Mouse (Mus musculus): ENCODE measurements around the gene Cyp4f17. TPM values are rescaled to one million over a fixed set of nuclear protein-coding genes. Genes with fewer than 3 reads are reported as not detected.

Cyp4f17 gene
- total RNA-seq (2023) = under 1 TPM; 0.23 to 0.36 TPM

DNA sequence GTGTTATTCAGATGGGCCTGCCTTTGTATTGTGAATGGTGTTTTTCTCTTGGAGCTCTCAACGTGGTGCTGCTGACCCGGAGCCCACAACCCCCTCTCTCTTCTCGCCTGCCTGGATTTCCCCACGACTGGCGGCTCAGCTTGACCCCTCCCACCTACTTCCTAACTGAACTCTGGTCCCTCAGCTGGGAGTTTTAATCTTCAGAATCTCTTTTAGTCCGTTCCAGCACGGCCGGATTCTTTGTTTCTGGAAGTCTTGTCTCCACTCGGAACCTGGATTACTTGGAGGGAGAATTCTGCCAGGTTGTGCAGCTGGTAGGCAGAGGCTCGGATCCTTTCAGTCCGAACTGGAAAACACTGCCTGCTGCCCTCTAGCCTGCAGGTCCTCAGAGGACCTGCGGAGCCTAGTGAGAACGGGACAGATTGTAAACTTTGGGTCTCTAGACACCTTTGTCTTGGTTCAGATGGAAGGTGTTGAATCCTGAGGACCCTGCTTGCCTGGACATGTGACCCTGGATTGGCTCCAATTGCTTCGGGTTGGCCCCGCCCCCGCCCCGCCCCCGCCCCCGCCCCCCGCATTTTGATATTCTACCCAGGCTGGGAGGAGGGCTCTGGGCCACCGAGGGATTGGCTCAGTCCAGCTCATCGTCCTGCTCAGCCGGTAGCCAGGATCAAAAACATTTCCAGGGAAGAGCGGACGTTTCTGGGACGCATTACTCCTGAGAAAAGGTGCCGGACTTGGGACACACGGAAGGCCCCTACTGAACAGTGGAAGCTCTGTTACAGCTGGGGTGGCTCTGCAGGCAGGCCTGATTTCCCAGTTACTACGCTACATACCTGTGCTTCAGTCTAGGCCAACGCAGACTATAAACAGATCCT lies at the start of gene Cyp4f17:
TSS of gene Cyp4f17 (plus strand) at position 200 of the 878 bp plus-strand sequence.

GRCm38 (mm10) chr17:32536051-32536866 lies 30.4 kb downstream of the Cyp4f17 start, which contains the start of gene Cyp4f16:
Gene Cyp4f16 (plus strand): TSS chr17:32536558.

Other genes with a start within 250 kb of the Cyp4f17 start
- gene Brd4, start 221.3 kb upstream of the Cyp4f17 start, total RNA-seq (2023) = 100 to 1,000 TPM; 291 to 310 TPM
- 100 to 1,000 TPM; 321 to 345 TPM for gene Akap8, start 184.8 kb upstream of the Cyp4f17 start, total RNA-seq (2023)
- gene Akap8l, start 155.4 kb upstream of the Cyp4f17 start, total RNA-seq (2023) = 100 to 1,000 TPM; 224 to 249 TPM
- gene Wiz, start 116.6 kb upstream of the Cyp4f17 start, total RNA-seq (2023) = 10 to 100 TPM; 39.2 to 41.5 TPM
- 100 to 1,000 TPM; 340 to 356 TPM for gene Rasal3, start 102.5 kb upstream of the Cyp4f17 start, total RNA-seq (2023)
- gene Pglyrp2, start 81.9 kb upstream of the Cyp4f17 start, total RNA-seq (2023) = 10 to 100 TPM; 35.9 to 45.0 TPM
- gene Cyp4f39, start 53.3 kb upstream of the Cyp4f17 start, total RNA-seq (2023) = not detected
- 1 to 10 TPM; 2.2 to 4.1 TPM for gene Cyp4f16, start 30.5 kb downstream of the Cyp4f17 start, total RNA-seq (2023)
- gene Cyp4f37, start 115.3 kb downstream of the Cyp4f17 start, total RNA-seq (2023) = not detected
- gene Cyp4f40, start 152.8 kb downstream of the Cyp4f17 start, total RNA-seq (2023) = not detected
- not detected for gene Cyp4f15, start 179.6 kb downstream of the Cyp4f17 start, total RNA-seq (2023)